Mouse (Mus musculus): ENCODE measurements at regions not wholly inside any gene's neighbourhood (a gene's known extent, or its start where the extent isn't known, plus 50 kb on each side); places are given as distances from the start of the nearest gene placed in this dataset.

DNA sequence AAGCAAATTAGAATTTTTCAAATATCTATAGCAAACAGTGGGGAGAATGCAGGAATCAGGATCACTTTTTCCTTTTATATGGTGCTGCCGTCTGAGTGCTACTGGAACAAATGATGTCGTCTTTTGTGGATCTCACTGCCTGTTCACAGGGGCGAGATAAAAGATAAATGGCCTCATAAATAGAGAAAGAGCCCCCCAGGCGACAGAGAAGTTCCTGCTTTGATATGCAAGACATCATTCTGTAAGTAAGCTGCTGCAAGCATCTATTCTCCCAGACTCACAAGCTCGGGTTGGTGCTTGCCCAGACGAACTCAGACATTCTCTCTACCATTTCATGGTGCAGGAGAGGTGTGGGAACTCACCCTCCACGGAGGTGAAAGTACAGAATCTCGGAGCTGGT is 377.6 kb upstream of the Cdh4 start:
- TF ChIP-seq CTCF (IDR thresholded peaks at IDR 0.05; ENCODE audit: insufficient read depth, low read depth, low read length) = no peak
- TF ChIP-seq POLR2A (IDR thresholded peaks at IDR 0.05; ENCODE audit: insufficient read depth, low read depth, low read length) = no peak
